Mouse (Mus musculus): ENCODE results near the gene Ndrg2. TPM values are rescaled to one million over a fixed set of nuclear protein-coding genes. Genes with fewer than 3 reads are reported as not detected.

Ndrg2 gene
- total RNA-seq, 2 experiments from 2014 or later: 922 to 1,028 TPM

GRCm38 (mm10) chr14:51913062-51913959 lies 647 bp downstream of the Ndrg2 start:
- DNase-seq (ENCODE audit: low spot score in 2 of 2): peak; percentile 40 to 66

- DNase-seq (ENCODE audit: low spot score in 2 of 2): no peak
Measured at GRCm38 (mm10) chr14:51912391-51913061, 1.4 kb downstream of the Ndrg2 start.

- no peak for DNase-seq (ENCODE audit: low spot score in 2 of 2)
Measured at GRCm38 (mm10) chr14:51911301-51911700, 2.7 kb downstream of the Ndrg2 start.

- DNase-seq (ENCODE audit: low spot score in 2 of 2): no peak
Measured at GRCm38 (mm10) chr14:51906102-51906501, 7.9 kb downstream of the Ndrg2 start.

- DNase-seq (ENCODE audit: low spot score in 2 of 2): no peak
Measured at GRCm38 (mm10) chr14:51904706-51905105, 9.3 kb downstream of the Ndrg2 start.

GRCm38 (mm10) chr14:51903782-51904181 lies 10.2 kb downstream of the Ndrg2 start:
- no peak for DNase-seq (ENCODE audit: low spot score in 2 of 2)

GRCm38 (mm10) chr14:51902806-51903710 lies 10.9 kb downstream of the Ndrg2 start:
- DNase-seq (ENCODE audit: low spot score in 2 of 2): peak; percentile 40 to 73

- DNase-seq (ENCODE audit: low spot score in 2 of 2): no peak
Measured at GRCm38 (mm10) chr14:51899351-51899750, 14.6 kb downstream of the Ndrg2 start.

- no peak for DNase-seq (ENCODE audit: low spot score in 2 of 2)
Measured at GRCm38 (mm10) chr14:51896539-51897170, 17.3 kb downstream of the Ndrg2 start.

GRCm38 (mm10) chr14:51896019-51896418 lies 17.9 kb downstream of the Ndrg2 start:
- DNase-seq (ENCODE audit: low spot score in 2 of 2): no peak

- DNase-seq (ENCODE audit: low spot score in 2 of 2): no peak
Measured at GRCm38 (mm10) chr14:51895071-51895470, 18.9 kb downstream of the Ndrg2 start.

- no peak for DNase-seq (ENCODE audit: low spot score in 2 of 2)
Measured at GRCm38 (mm10) chr14:51893809-51894208, 20.1 kb downstream of the Ndrg2 start.

GRCm38 (mm10) chr14:51893094-51893794 lies 20.7 kb downstream of the Ndrg2 start:
- DNase-seq (ENCODE audit: low spot score in 2 of 2): no peak

- DNase-seq (ENCODE audit: low spot score in 2 of 2): no peak
Measured at GRCm38 (mm10) chr14:51892191-51892939, 21.6 kb downstream of the Ndrg2 start, which contains the start of gene Slc39a2. TSS of gene Slc39a2 (plus strand) at chr14:51892889.

GRCm38 (mm10) chr14:51889833-51890232 lies 24.1 kb downstream of the Ndrg2 start:
- no peak for DNase-seq (ENCODE audit: low spot score in 2 of 2)

GRCm38 (mm10) chr14:51886051-51886450 lies 27.9 kb downstream of the Ndrg2 start:
- DNase-seq (ENCODE audit: low spot score in 2 of 2): no peak

- peak; percentile 88 to 95 for DNase-seq (ENCODE audit: low spot score in 2 of 2)
Measured at GRCm38 (mm10) chr14:51884598-51885331, 29.2 kb downstream of the Ndrg2 start, which contains the start of gene Mettl17. TSS of gene Mettl17 (plus strand) at chr14:51884842.

- no peak for DNase-seq (ENCODE audit: low spot score in 2 of 2)
Measured at GRCm38 (mm10) chr14:51884031-51884544, 29.9 kb downstream of the Ndrg2 start.

All from layer of hippocampus, adult 18-20 months (tissue).